Mouse (Mus musculus) G1E (cell line): Measurements from ENCODE around the gene Tssk4. TPM values are rescaled to one million over a fixed set of nuclear protein-coding genes. Genes with fewer than 3 reads are reported as not detected.

Experiments
- ATAC-seq: 2 replicates; pipeline ENCODE4 v1.8.0; 2016; ENCODE audit warnings: mild to moderate bottlenecking; ENCODE audit not compliant: insufficient number of reproducible peaks, poor library complexity, low FRiP score, severe bottlenecking; ENCODE audit errors: extremely low read depth
- DNase-seq: peaks from one replicate; pipeline ENCODE4 v3.0.0; 2012; ENCODE audit warnings: low spot score
- H3K27me3 ChIP-seq: 2 replicates; pipeline ENCODE4 v1.6.1; 2012; ENCODE audit warnings: mild to moderate bottlenecking, low read length, inconsistent platforms; ENCODE audit not compliant: insufficient read depth
- H3K36me3 ChIP-seq: replicated peaks from 2 replicates; pipeline ENCODE3; 2012; ENCODE audit warnings: mild to moderate bottlenecking, inconsistent platforms
- H3K4me1 ChIP-seq: 2 replicates; pipeline ENCODE4 v1.6.1; 2012; ENCODE audit warnings: low read depth, low read length, inconsistent platforms, mixed read lengths; ENCODE audit not compliant: insufficient read depth
- H3K4me3 ChIP-seq: 2 replicates; pipeline ENCODE4 v1.5.1; 2012; ENCODE audit warnings: low read depth, mild to moderate bottlenecking, inconsistent platforms, low read length, moderate library complexity, mixed read lengths
- H3K9me3 ChIP-seq: replicated peaks from 2 replicates; pipeline ENCODE4 v1.6.1; 2012; ENCODE audit warnings: inconsistent platforms
- CTCF ChIP-seq: IDR thresholded peaks from 2 replicates; pipeline ENCODE4 v1.5.1; 2012; ENCODE audit warnings: low read depth, low read length, inconsistent platforms, mixed read lengths
- GATA1 ChIP-seq: IDR thresholded peaks from 2 replicates; pipeline ENCODE4 v1.6.1; 2012; ENCODE audit warnings: borderline replicate concordance, low read length, inconsistent platforms, mixed read lengths
- GATA2 ChIP-seq: IDR thresholded peaks from 2 replicates; pipeline ENCODE4 v1.6.1; 2012; ENCODE audit warnings: low read depth, low read length, inconsistent platforms, borderline replicate concordance
- POLR2AphosphoS5 ChIP-seq: IDR thresholded peaks from 2 replicates; pipeline ENCODE4 v1.6.1; 2012; ENCODE audit warnings: low read depth, low read length, inconsistent platforms; ENCODE audit not compliant: insufficient replicate concordance
- TAL1 ChIP-seq: conservative IDR thresholded peaks from 2 replicates; pipeline ENCODE4 v1.6.1; 2012; ENCODE audit warnings: low read depth, low read length, inconsistent platforms, mixed read lengths
- polyA plus RNA-seq: library from polyadenylated mRNA; stranded (reverse); fragments of >175 nt; gene quantifications from 2 replicates; pipeline ENCODE4 v1.2.3, GENCODE M21; 2012
- total RNA-seq, 2 experiments: library from RNA; stranded (forward) in 1 of 2; stranded (reverse) in 1 of 2; fragments of 200-1000 nt in 1 of 2; fragments of >200 nt in 1 of 2; fragmentation: Nextera tagmentation in 1 of 2; gene quantifications; 2 replicates each; pipeline ENCODE4 v1.2.3; 2014 to 2017

Tssk4 gene
- total and polyA plus RNA-seq, 3 experiments, result 0.26 to 4.2 (median 1.9) TPM

DNA sequence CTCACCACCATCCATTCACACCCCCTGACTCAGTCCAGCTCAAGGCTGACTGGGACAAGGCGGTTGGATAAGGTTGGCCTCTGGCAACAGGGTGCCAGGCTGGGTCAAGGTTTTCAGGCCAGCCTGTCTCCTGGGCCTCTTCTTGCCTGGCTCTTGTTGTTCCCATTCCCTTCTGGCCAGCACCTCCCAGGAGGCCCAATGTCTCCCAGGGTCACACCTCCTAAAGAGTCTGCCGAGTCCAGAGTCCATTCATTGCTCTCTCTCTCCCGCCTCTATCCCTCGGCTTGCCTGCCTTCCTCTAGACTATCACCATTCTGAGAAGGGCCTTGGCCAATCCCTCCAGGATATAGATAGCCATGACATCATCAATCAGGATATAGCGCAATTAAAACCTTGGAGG, 8.0 kb downstream of the Tssk4 start:
- H3K9me3 ChIP-seq, result no peaks in the 10 kb centered on the region
- H3K36me3 ChIP-seq, result peaks cover 46% of the 10 kb centered on the region
- H3K4me1 ChIP-seq, result peaks cover 22% of the 10 kb centered on the region
- no peaks in the 10 kb centered on the region for H3K27me3 ChIP-seq
- ATAC-seq (no peak), DNase-seq (no peak)
- no peak overlapping the region for H3K4me3 ChIP-seq
- TF ChIP-seq TAL1, result no peak
- no peak for TF ChIP-seq GATA1
- no peak for TF ChIP-seq CTCF
- no peak for TF ChIP-seq GATA2
- TF ChIP-seq POLR2AphosphoS5, result no peak

- H3K4me1 ChIP-seq, result peaks cover 22% of the 10 kb centered on the region
- no peaks in the 10 kb centered on the region for H3K9me3 ChIP-seq
- TF ChIP-seq CTCF (no peak), GATA1 (no peak), GATA2 (no peak), POLR2AphosphoS5 (no peak)
- H3K27me3 ChIP-seq, result no peaks in the 10 kb centered on the region
- H3K36me3 ChIP-seq, result peaks cover 65% of the 10 kb centered on the region
- peak; percentile 70 for DNase-seq
- peak; percentile 81 for ATAC-seq
- peak within 1 kb of the TSS; percentile 72 for H3K4me3 ChIP-seq
These were observed 10.1 kb downstream of the Tssk4 start, which contains the start of gene Mdp1 for GRCm38 (mm10) chr14:55659960-55660573. Gene Mdp1, minus strand, starts transcription at chr14:55660508.

GRCm38 (mm10) chr14:55660636-55661035, 10.7 kb downstream of the Tssk4 start:
- Histone ChIP-seq H3K36me3 (peaks cover 70% of the 10 kb centered on the region), H3K27me3 (no peaks in the 10 kb centered on the region), H3K4me3 (peak overlapping the region; percentile 72), H3K9me3 (no peaks in the 10 kb centered on the region), H3K4me1 (peaks cover 22% of the 10 kb centered on the region)
- no peak for ATAC-seq
- TF ChIP-seq CTCF (no peak), TAL1 (no peak), GATA1 (no peak), GATA2 (no peak), POLR2AphosphoS5 (no peak)
- DNase-seq, result no peak

- no peaks in the 10 kb centered on the region for H3K27me3 ChIP-seq
- ATAC-seq (no peak), DNase-seq (peak; percentile 31)
- peak overlapping the region; percentile 76 for H3K4me3 ChIP-seq
- no peak for TF ChIP-seq GATA1
- no peak for TF ChIP-seq POLR2AphosphoS5
- TF ChIP-seq CTCF, result no peak
- TF ChIP-seq TAL1, result no peak
- no peak for TF ChIP-seq GATA2
- H3K36me3 ChIP-seq, result peaks cover 54% of the 10 kb centered on the region
- H3K9me3 ChIP-seq, result no peaks in the 10 kb centered on the region
- H3K4me1 ChIP-seq, result peaks cover 45% of the 10 kb centered on the region
These were observed 21.5 kb downstream of the Tssk4 start for GRCm38 (mm10) chr14:55671486-55671832.

DNA sequence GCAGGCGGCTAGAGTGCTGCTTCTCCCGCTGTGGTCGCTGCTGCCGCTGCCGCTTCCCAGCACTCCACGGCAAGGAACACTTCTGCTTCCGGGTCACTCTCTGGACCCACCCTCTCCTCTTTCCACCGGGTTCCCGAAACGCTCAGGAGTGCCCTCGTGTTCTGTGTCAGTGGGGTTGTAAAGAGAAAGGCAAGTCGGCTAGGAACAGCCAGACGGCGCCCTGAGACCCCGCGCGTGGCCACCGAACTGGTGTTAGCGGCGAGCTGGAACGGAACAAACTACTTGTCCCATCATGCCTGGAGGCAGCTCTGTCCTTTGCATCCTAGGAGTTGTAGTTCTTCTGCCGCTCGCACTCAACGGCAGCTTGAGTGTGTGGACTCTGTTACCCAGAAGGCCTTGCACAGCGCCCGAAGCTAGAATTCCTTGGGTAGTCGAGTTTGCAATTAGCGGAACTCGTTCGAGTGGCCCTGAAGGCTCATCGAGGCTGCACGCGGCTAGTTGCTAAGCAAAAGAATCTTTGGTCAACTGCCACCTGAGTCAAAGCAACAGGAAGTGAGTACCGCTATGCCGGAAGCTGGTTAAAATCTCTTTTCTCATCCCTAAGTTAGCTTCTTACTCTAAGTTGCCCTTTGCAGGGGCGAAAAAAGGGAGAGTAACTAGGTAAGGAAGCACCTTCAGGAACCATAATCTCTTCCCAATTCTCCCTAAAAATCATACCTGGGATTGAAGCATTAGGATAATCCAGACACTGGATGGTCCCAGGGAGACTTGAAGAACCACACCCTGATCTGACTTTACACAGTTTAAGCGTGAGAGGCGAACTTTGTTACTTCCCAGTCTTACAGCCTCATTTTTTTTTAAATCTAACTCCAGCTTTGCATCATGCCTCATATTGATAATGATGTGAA, 22.1 kb downstream of the Tssk4 start, which contains the start of the genes Gmpr2 and Nedd8:
Gene Gmpr2, plus strand, starts transcription at position 109 of the 908 bp plus-strand sequence.
Gene Nedd8, minus strand, starts transcription at position 292 of the 908 bp plus-strand sequence.
- DNase-seq (peak; percentile 66), ATAC-seq (peak; percentile 95)
- TF ChIP-seq CTCF, result no peak
- peak; percentile 82; the same call in 1 of the 2 replicates for TF ChIP-seq POLR2AphosphoS5
- Histone ChIP-seq H3K27me3 (no peaks in the 10 kb centered on the region), H3K4me1 (peaks cover 41% of the 10 kb centered on the region), H3K9me3 (no peaks in the 10 kb centered on the region), H3K4me3 (peak within 1 kb of the TSS; percentile 76), H3K36me3 (peaks cover 55% of the 10 kb centered on the region)

DNA sequence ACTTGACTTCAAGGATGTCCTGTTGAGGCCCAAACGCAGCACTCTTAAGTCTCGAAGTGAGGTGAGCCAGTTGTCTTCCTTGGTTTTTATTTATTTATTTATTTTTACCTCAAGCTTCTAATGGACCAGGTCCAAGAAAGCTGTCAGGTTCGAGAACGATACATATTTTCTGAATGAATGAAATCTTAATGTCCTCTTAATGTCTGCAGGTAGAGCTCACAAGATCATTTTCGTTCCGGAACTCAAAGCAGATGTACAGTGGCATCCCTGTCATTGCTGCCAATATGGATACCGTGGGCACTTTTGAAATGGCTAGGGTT, 22.7 kb downstream of the Tssk4 start:
- no peak for ATAC-seq
- no peaks in the 10 kb centered on the region for H3K27me3 ChIP-seq
- H3K4me1 ChIP-seq, result peaks cover 41% of the 10 kb centered on the region
- DNase-seq, result no peak
- H3K9me3 ChIP-seq, result no peaks in the 10 kb centered on the region
- TF ChIP-seq CTCF (no peak), GATA2 (no peak), POLR2AphosphoS5 (no peak), TAL1 (no peak), GATA1 (no peak)
- H3K4me3 ChIP-seq, result peak overlapping the region; percentile 76
- peaks cover 61% of the 10 kb centered on the region for H3K36me3 ChIP-seq
